Mouse (Mus musculus): ENCODE data around the gene Mdh2.

Gene Mdh2

GRCm38 (mm10) chr5:135776546-135776945 lies 1.7 kb upstream of the Mdh2 start:
- DNase-seq (ENCODE audit: low read depth, low spot score): no peak

GRCm38 (mm10) chr5:135777796-135778470 lies 347 bp upstream of the Mdh2 start, which contains the start of gene Styxl1:
Gene Styxl1 (minus strand): TSS chr5:135778385.
- DNase-seq (ENCODE audit: low read depth, low spot score): no peak

- DNase-seq (ENCODE audit: low read depth, low spot score): no peak
These were observed 2.1 kb downstream of the Mdh2 start for GRCm38 (mm10) chr5:135780331-135780730.

- no peak for DNase-seq (ENCODE audit: low read depth, low spot score)
These were observed 4.6 kb downstream of the Mdh2 start for GRCm38 (mm10) chr5:135782901-135783300.

GRCm38 (mm10) chr5:135793996-135794858 lies 15.9 kb downstream of the Mdh2 start:
- DNase-seq (ENCODE audit: low read depth, low spot score): peak; percentile 86

GRCm38 (mm10) chr5:135794859-135795181 lies 16.5 kb downstream of the Mdh2 start:
- no peak for DNase-seq (ENCODE audit: low read depth, low spot score)

GRCm38 (mm10) chr5:135799746-135800145 lies 21.5 kb downstream of the Mdh2 start:
- DNase-seq (ENCODE audit: low read depth, low spot score): no peak

GRCm38 (mm10) chr5:135800927-135801326 lies 22.6 kb downstream of the Mdh2 start:
- peak; percentile 39 for DNase-seq (ENCODE audit: low read depth, low spot score)

GRCm38 (mm10) chr5:135802641-135803040 lies 24.4 kb downstream of the Mdh2 start:
- no peak for DNase-seq (ENCODE audit: low read depth, low spot score)

GRCm38 (mm10) chr5:135803135-135803534 lies 24.9 kb downstream of the Mdh2 start:
- no peak for DNase-seq (ENCODE audit: low read depth, low spot score)

- DNase-seq (ENCODE audit: low read depth, low spot score): no peak
These were observed 25.4 kb downstream of the Mdh2 start for GRCm38 (mm10) chr5:135803676-135804075.

- DNase-seq (ENCODE audit: low read depth, low spot score): no peak
These were observed 26.5 kb downstream of the Mdh2 start for GRCm38 (mm10) chr5:135804735-135805134.

GRCm38 (mm10) chr5:135806555-135807262 lies 28.4 kb downstream of the Mdh2 start, which contains the start of gene Srrm3:
Gene Srrm3 (plus strand): TSS chr5:135806890.
- peak; percentile 91 for DNase-seq (ENCODE audit: low read depth, low spot score)

GRCm38 (mm10) chr5:135807263-135807637 lies 29.0 kb downstream of the Mdh2 start:
- no peak for DNase-seq (ENCODE audit: low read depth, low spot score)

- no peak for DNase-seq (ENCODE audit: low read depth, low spot score)
These were observed 34.7 kb downstream of the Mdh2 start for GRCm38 (mm10) chr5:135812991-135813390.

GRCm38 (mm10) chr5:135818491-135818890 lies 40.2 kb downstream of the Mdh2 start:
- DNase-seq (ENCODE audit: low read depth, low spot score): no peak

GRCm38 (mm10) chr5:135822316-135822944 lies 44.1 kb downstream of the Mdh2 start:
- no peak for DNase-seq (ENCODE audit: low read depth, low spot score)

- DNase-seq (ENCODE audit: low read depth, low spot score): no peak
These were observed 46.2 kb downstream of the Mdh2 start for GRCm38 (mm10) chr5:135824517-135824916.

- DNase-seq (ENCODE audit: low read depth, low spot score): no peak
These were observed 47.9 kb downstream of the Mdh2 start for GRCm38 (mm10) chr5:135826225-135826624.

GRCm38 (mm10) chr5:135829381-135829780 lies 51.1 kb downstream of the Mdh2 start:
- no peak for DNase-seq (ENCODE audit: low read depth, low spot score)

GRCm38 (mm10) chr5:135832729-135833128 lies 54.4 kb downstream of the Mdh2 start:
- DNase-seq (ENCODE audit: low read depth, low spot score): no peak
